Mouse (Mus musculus) thymus, postnatal 14 days (tissue): Measurements from ENCODE around the gene Uqcc2.

Source experiments
- DNase-seq: peaks from one replicate; pipeline ENCODE4 v3.0.0; 2021

Uqcc2 gene

DNA sequence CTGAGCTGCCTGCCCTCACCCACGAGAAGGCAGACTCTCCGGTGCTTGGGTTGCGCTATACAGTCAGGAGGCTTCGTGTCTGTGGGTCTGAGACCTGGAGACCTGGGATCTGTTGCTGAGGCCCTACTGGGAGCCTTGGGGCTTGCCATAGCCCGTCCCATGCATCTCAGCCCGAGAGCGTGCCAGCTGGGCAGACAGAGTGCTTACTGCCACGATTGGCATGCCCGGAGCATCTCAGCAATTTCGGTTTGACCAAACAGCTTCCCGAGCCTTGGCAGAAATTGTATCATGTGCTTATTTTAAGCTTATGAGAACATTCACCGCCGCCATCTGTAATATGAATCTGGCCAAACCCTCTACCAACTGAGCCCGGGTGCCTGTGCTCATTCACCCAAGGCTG, 20.5 kb upstream of the Uqcc2 start:
- DNase-seq = no peak

DNA sequence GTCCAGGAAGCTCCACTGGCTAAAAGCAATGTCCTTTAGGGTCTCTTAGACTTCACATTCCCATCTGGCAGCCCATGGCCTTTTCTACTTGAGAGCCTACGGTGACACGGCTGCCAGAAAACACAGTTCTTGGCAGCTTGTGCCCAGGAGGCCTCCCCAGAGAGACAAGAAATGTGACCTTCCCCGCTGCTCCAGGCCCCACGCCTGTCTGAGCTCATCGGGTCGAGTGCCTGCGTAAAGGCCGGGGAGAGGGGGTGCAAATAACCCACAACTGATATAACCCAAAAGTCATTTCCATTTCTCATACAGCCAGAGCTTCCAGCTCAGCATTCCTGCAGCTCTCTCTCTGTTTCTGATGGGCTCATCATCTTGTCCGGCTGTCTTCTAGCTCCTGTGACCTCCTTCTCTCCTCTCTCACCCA, 20.1 kb upstream of the Uqcc2 start:
- DNase-seq = no peak

DNA sequence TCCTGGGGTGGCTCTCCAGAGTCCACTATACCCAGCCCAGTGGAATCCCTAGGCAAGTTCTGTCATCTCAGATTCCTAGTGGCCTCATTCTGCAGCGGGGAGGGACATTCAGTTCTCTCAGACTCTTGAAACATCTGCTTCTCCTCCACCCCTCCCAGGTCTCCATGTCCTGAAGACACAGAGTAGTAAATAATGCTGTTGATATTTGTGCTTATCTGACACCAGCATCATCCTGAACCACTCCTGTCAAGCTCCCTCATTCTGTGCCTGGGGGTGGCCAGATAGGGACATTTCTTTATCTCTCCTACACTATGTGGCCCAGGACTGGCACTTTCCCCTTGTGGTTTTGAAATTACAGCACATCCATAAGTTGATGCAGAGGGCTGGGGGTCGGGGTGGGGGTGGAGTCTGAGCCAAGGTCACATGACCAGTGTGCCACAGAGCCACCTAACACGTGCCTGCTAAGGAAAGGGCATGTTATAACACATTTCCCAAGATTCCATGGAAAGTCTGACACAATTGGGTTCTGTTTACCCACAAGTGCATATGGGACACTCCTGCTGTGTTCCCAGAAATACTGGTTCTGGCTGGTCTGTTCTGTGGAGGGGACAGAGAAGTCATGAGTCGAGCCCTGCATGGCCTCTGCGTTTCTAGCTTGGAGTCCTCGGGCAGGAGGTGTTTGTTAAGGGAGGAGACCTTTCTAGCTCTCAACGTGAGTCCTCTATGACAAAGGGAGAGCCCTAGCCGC, 19.4 kb upstream of the Uqcc2 start:
- DNase-seq = no peak

DNA sequence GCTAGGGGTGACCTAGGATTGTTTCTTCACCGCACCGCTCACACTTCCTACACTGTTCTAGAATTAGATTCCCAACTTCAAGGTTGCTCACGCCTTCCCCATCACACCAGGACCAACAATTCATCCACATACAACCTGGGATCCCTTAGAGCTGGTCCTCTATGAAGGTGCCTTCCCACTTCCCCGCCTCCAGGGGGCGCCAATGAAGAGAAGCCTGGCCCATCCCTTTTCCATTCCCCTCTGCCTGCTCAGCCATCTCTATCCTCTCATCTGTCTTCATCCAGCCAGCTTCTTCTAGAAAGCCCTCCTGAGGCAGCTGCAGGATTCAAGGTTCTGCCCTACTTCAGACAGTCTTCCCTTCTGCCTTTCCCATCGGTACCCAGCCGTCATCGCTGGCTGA, 17.7 kb upstream of the Uqcc2 start:
- DNase-seq = peak; percentile 47

DNA sequence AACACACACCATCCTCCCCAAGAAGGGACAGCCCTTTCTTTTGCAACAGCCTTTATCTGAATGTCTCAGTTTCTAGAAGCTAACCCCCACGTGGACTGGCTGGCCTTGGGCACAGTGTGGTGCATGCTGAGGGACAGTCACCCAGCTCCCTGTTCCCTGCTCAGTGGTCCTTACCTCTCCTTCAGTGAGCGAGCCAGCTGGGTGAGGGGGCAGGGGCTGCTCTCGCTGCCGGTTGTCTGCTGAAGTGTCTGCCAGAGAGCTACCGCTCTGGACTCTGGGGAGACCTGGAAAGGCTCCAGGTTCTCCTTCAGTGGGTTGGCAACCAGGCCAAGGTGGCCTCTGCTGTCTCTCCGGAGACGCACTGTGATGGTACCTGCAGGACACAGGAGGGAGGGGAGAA, 17.2 kb upstream of the Uqcc2 start:
- no peak for DNase-seq

DNA sequence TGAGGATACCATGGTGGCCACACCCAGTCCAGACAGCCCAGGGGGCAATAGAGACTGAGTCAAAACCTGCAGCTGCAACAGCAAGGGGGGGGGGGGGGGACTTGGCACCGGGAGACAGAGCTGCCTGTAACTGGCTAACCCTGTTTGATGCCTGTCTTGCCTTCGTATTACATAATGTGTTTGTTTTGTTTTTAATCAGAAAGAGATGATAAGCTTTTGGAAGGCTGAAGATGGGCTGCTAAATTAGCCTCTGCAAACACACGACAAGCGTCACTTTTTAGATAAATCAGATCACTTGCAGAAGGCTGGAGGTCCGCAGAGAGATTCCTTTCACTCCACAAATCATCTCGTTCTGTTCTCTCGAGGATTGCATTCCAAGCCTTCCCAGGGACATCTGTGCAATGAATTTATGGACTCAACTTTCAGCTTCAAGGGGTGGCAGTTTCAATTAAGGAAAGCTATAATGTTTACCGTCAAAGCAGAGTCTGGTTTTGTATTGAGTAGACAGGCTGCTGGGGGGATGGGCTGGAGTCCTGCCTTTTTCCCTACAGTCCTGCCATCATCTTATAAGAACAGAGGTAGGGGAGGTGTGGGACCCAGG, 12.7 kb upstream of the Uqcc2 start:
- no peak for DNase-seq

DNA sequence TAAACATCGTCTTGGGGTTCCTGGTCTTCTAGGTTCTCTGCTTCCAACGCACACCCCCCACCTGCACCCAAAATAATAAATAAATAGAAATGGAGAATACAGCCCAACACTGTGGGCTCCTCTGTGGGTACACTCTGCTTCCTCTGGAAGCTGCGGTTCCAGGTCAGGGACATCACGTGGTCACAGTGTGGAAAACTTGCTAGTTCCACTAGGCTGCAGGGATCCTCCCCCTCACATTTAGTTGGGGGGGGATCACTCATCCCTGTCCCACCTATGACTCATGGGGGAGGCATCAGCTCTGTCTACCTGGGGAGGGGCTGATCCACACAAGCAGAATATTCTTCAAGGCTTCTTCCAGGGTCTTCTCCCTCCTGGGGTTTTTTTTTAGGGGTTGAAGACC, 10.4 kb upstream of the Uqcc2 start:
- no peak for DNase-seq

DNA sequence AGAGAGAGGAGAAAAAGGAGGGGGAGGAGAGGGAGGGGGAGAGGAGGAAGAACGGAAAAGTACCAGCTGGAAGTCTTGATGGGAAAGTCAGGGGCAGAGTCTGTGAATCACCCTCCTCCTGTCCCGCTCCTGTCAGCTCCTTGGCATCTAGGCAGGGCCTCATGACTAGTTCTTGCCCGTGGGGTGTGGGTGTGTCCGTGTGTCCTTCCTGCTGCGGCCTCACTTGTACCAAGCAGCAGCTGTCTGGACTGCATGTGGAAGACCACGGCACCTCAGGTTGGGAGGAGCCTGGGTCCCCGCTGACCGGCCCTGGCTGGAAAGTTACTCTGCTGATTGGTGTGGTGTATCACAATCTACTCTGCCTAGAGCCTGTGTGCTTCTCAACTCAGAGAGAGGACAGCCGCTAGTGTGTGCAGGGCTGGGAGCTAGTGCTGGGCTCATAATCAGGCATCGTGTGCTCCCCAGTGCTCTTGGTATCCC, 8.3 kb upstream of the Uqcc2 start:
- no peak for DNase-seq

DNA sequence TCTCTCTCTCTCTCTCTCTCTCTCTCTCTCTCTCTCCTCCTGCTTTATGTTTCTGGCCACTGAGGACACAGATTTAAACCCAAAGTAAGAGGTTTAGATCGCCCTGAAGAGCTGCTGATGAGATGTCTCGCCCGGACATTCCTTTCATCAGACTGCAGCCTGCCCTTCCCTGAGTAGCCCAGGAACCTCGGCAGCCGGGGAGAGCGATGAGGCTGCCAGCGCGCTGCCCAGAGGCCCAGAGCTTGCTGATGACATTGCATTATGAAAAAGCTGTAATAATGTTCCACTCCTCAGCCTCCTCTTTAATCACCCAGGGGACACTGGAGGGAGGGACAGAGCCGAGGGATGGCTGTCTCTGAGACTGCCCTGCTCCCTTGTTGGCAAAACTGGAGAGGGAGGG, 6.5 kb upstream of the Uqcc2 start:
- DNase-seq = no peak

DNA sequence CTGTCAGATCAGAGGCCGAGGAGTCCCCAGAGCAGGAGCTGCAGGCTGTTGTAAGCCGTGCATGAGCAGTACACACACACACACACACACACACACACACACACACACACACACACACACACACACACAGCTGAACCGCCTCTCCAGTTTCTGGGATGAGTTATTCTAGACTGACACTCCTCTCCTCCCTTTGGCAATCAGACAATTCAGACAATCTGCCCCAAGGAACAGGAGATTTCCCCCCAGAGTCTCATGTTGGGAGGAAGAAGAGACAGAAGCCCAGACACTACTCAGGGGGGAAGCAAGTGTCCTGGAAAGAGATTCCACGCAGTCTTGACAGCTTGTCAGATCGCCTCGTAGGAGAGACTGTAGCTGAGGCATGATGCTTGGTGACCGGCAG, 5.6 kb upstream of the Uqcc2 start:
- no peak for DNase-seq

DNA sequence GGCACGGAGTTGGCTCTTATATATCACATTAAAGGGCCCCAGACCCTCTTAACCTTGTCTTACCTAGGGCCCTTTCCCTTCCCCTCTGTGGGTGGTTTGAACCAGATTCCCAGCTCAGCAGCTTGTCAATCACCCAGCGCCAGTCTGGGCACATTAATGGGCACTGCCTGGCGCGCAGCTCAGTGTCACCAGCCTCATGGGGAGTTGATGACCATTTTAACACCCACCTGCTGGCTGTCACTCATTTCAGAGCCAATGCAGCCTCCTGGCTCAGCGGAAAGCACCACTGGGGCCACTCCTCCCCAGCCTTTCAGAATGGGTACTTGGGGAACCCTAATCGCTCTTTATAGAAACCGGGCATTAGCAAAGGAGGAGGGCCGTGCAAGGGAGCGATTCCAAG, 4.7 kb upstream of the Uqcc2 start:
- DNase-seq = no peak

DNA sequence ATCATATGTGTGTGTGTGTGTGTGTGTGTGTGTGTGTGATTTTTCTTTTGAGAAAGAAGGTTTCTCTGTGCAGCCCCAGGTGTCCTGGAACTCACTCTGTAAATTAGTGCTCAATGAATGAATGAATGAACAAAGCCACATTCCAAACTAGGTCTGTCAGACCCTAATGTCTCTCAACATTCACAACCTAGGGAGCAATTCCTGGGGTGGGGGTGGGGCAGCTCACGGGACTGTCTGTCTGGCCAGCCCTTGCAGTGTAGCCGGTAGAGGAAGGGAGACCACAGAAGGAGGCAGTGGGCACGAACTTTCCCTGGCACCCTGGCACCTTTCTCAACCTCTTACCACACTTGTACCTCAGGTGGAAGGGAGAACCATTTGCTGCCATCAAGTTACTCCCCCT, 999 bp upstream of the Uqcc2 start:
- DNase-seq = no peak

DNA sequence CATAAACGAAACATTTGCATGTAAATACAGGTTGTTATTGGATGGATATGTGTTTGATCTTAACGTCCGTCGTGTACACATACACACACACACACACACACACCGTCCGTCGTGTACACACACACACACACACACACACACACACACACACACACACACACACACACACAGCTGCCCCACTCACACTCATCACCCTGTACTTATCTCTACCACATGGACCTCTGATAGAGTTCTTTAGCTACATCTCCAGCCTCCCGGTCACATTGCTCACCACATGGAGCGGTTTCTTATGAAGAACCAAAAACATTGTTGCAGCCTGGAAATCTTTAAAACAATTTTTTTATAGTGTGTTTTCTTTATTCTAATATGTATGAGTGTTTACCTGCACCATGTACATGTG, 471 bp upstream of the Uqcc2 start:
- no peak for DNase-seq

DNA sequence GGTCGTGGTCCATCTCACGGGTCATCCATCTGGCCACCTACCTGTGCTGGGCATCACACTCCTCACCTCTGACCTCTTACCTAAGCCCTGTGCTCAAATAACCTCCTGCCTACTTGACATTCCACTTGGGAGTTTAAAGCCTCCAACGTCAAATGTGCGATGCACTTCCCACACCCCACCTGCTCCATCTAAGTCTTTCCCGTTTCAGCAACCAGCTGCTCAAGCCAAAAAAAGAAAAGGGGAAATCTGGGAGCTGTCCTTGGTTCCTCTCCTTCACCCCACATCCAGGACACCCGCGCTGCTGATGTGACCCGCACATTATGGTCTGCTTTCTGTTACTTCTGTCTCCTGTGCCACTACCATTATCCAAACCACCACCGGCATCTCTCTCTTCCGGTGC, 1.5 kb downstream of the Uqcc2 start:
- DNase-seq = no peak

DNA sequence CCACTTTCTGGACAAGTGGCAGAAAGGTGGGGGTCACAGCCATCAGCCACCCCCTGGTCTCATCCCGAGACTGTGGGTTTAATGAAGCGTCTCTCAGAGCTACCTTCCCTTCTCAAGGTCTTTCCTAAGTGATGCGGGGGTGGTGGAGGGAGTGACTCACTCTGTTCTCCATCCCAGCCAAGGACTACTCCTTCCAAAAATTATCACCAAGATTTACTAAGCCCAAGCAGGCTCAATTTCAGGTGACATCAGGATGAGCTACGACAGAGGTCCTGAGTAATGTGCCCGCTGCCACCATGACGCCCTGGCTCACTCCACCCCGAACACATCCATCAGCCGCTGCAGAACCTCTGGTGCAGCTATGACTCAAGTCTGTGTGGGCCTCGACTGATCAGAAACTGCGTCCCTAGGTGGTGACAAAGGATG, 2.5 kb downstream of the Uqcc2 start:
- no peak for DNase-seq

DNA sequence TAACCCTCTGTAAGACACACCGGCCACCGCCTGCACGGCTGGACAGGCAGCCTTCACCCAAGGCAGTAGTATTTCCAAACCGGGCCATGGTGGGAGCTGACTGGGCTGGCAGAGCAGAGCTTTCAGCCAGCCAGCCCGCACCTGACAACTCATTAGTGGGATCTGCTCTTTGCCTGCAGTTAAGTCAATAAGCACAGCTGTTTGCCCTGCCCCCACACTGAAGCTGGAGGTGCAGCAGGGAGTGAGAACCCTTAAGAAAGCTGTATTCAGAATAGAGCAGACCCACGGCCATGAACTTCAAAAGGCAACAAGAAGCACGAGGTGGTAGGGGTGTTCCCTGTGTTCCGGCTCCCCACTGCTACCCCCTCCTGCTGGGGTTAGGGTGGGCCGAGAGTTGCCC, 3.5 kb downstream of the Uqcc2 start:
- DNase-seq = peak; percentile 77

DNA sequence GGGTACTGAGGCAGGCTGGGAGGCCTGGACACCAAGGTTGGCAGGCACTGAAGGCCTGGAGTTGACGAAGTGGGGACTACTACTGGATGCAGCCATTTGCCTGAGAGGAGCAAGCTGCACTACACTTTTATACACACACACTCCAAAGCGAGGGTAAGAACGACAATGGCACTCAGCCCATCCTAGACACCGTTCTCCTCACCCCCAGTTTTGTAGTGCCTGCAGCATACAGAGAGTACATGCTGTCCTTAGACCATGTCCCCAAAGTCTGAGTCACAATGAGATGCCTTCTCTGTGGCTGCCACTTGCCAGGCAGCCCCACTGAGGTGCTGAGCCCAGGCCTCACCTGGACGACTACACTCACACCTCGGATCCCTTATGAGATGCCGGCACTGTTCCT, 3.9 kb downstream of the Uqcc2 start:
- DNase-seq = no peak

DNA sequence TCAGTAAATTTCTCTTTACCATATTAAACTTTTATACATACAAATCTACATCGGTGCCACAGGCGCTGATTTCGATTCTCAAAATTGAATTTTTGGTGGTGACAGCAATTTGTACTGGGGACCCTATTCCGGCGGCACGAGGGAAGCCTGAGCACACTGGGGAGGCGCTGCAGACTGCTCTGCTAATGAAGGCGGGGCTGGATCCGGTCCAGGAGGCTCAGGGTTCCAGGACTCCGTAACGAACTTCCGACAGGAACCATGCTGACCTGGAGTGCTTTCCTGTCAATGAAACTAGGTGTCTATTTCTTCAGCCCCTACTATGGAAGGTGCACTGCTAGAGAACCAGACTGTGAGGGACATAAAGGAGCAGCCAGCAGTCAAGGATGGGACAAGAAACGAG, 4.4 kb downstream of the Uqcc2 start:
- DNase-seq = no peak

DNA sequence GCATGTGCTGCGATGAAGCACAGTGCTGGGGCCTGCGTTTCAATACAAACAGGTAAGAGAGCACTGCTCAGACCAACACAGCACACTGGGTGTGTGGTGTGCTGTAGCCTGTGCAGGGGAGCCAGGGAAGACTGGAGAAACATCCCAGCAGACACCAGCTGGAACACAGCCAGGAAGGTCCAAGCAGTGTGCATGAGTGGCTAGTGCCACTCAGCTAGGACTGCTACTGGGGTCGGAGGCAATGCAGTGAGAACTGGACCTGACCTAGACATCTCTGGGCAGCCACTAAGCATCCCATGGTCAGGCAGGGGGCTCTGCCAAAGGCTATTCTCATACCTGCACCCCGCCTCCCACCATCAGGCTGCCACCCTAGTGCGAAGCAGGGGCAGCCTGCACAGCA, 5.5 kb downstream of the Uqcc2 start:
- no peak for DNase-seq

DNA sequence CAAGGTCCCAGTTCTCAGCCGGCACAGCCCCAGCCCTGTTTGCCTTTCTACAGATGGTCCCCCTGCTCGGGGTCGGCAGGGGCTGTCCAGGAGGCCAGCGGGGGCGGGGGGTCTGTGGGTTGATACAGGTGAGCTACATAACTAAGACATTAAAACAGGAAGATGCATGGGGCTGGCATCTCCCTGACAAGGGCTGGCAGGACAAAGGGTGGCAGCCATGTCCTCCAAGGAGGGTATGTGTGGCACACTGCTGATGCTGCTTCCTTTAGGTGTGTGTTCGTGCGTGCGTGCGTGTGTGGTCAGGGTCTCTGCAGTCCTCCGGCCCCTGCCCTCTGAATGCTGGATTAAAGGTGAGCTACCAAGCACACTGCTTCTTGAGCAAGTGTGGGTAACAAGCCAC, 6.7 kb downstream of the Uqcc2 start:
- DNase-seq = no peak

DNA sequence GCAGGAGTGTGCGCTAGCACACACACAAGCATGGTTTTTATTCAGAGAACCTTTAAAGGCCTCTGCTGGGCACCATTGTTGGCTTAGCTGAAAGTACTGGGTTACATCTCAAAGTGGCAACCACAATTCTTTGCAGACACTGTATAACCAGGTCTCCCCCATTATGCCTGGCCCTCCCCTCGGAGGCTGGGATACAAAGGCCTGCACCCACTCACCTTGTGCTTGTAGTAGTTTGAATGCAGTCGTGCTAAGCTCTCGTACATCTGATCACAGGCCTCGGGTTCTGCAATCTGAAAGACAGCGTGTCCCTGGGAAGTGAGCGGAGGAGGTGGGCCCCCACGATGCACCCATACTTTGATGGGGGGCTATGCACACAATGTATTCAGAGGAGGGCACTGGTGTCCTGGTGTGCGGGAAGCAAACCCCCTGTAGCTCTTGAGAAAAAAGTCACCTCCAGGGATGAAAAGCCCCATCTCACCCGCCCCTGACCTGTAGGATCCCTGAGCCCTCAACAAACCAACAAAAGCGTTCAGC, 8.0 kb downstream of the Uqcc2 start:
- DNase-seq = no peak

DNA sequence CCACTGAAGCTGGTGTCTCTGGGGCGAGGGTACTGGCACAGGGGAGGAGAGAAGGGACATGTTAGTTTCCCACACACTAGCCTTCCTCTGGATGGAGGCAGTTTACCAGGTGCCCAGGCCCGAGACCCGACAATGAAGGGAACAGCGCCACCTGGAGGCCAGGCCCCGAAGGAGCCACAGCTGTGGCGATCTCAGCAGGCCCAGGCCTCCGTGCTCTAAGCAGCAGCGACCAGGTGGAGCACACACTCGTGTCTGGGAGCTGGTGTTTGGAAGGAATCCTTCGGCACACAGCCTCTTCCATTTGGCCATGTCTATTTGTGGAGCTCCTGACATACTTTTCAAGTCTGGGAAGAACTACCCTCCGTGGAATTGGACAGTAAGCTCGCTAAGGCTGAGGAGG, 8.5 kb downstream of the Uqcc2 start:
- peak; percentile 84 for DNase-seq

DNA sequence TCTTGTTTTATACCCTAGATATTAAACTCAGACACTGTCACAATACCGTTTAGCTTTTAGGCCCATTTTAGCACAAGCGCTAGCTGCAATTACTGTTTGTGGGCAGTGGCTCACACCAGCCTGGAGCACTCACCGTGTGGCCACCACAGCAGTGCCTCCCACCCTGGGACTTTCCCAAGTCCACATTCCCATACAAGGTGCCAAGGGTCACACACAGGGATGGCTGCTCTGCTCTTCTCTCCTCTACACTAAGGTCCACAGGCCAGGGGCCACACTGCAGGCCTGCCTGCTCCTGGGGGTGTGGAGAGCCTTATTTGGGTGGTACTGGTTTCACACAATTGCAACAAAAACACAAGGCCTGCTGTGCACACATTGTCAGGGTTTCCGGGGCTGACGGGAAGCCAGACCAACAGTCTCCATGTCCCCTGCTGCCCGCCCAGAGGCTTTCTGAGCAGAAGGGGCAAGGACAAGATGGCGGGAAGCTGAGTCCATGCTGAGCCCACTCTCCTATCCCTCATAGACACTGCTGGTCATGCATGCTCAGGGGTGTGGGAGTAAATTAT, 9.8 kb downstream of the Uqcc2 start:
- DNase-seq = no peak

DNA sequence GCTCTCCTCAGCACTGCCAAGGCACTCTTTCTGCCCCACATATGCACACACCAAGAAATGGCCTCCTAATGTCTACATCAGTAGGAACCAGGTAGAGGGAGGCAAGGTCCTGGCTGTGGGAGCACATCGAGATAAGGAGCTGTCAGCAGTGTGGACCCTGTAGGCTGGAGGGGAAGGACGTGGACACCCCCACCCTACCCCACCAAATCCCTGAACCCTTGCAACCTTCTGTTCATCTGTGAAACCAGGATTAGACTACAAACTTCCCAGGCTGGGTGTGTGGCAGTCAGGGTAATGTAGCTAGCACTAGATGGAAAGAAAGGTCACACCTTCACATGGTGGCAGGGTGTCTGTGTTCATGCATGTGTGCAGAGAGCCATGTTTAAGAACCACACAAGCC, 10.6 kb downstream of the Uqcc2 start:
- DNase-seq = no peak
